Mouse (Mus musculus) heart, embryonic 13.5 days (tissue): Measurements from ENCODE around the gene Slc45a1. TPM values are rescaled to one million over a fixed set of nuclear protein-coding genes. Genes with fewer than 3 reads are reported as not detected.

Experiments used
- ATAC-seq: fragments of 200-750 bp; cut with Nextera tagmentation; 2 replicates; pipeline ENCODE4 v1.8.0; 2017; ENCODE audit warnings: moderate TSS enrichment; ENCODE audit not compliant: insufficient number of reproducible peaks, low FRiP score, low TSS enrichment; ENCODE audit errors: extremely low read depth
- H3K27ac ChIP-seq: fragments of 300-500 bp; sonication (generic); replicated peaks from 2 replicates; pipeline ENCODE4 v1.5.1; 2015; ENCODE audit warnings: moderate library complexity, mild to moderate bottlenecking, inconsistent platforms
- H3K27me3 ChIP-seq: fragments of 300-500 bp; sonication (generic); replicated peaks from 2 replicates; pipeline ENCODE4 v1.6.1; 2015; ENCODE audit warnings: mild to moderate bottlenecking, inconsistent platforms
- H3K36me3 ChIP-seq: fragments of 300-500 bp; sonication (generic); 2 replicates; pipeline ENCODE4 v1.6.1; 2015; ENCODE audit warnings: mild to moderate bottlenecking, inconsistent platforms
- H3K4me1 ChIP-seq: fragments of 300-500 bp; sonication (generic); 2 replicates; pipeline ENCODE4 v1.6.1; 2015; ENCODE audit warnings: inconsistent platforms
- H3K4me2 ChIP-seq: fragments of 300-500 bp; sonication (generic); 2 replicates; pipeline ENCODE4 v1.6.1; 2015; ENCODE audit warnings: inconsistent platforms, mild to moderate bottlenecking, moderate library complexity
- H3K4me3 ChIP-seq: fragments of 300-500 bp; sonication (generic); 2 replicates; pipeline ENCODE4 v1.5.1; 2015; ENCODE audit warnings: moderate library complexity, mild to moderate bottlenecking, inconsistent platforms
- H3K9ac ChIP-seq: fragments of 300-500 bp; sonication (generic); 2 replicates; pipeline ENCODE4 v1.6.1; 2015; ENCODE audit warnings: inconsistent platforms, mild to moderate bottlenecking, moderate library complexity
- H3K9me3 ChIP-seq: fragments of 300-500 bp; sonication (generic); 2 replicates; pipeline ENCODE4 v1.6.1; 2016; ENCODE audit warnings: inconsistent platforms
- WGBS: fragments of 180-500 bp; shearing (Covaris S2); methylation state at CpG from one replicate; pipeline ENCODE4 v1.1.7; 2015; ENCODE audit warnings: mixed read lengths; 5-methylcytosine and 5-hydroxymethylcytosine counted together
- polyA plus RNA-seq: library from polyadenylated mRNA; unstranded; fragments of >200 nt; fragmentation: Nextera tagmentation; extraction: Ambion mirVana; gene quantifications from 2 replicates; pipeline ENCODE4 v1.2.1, GENCODE M21; 2015

Gene Slc45a1
- polyA plus RNA-seq, 1 experiment from 2014 or later = 0.08 TPM

- peaks cover 14% of the 10 kb centered on the region for H3K4me1 ChIP-seq
- no peaks in the 10 kb centered on the region for H3K9me3 ChIP-seq
- H3K9ac ChIP-seq = 0 out of 2 replicates have a peak overlapping the region, but pooled peaks have one; percentile 42
- no peak for ATAC-seq
- H3K4me3 ChIP-seq = no peak overlapping the region
- no peaks in the 10 kb centered on the region for H3K36me3 ChIP-seq
- peak overlapping the region; percentile 41 for H3K4me2 ChIP-seq
- no peak overlapping the region for H3K27ac ChIP-seq
- peaks cover 49% of the 10 kb centered on the region for H3K27me3 ChIP-seq
- WGBS = 4% methylated on average over 17 of the region's 17 CpGs
These were observed 4.0 kb upstream of the Slc45a1 start for GRCm38 (mm10) chr4:150655989-150656388.

DNA sequence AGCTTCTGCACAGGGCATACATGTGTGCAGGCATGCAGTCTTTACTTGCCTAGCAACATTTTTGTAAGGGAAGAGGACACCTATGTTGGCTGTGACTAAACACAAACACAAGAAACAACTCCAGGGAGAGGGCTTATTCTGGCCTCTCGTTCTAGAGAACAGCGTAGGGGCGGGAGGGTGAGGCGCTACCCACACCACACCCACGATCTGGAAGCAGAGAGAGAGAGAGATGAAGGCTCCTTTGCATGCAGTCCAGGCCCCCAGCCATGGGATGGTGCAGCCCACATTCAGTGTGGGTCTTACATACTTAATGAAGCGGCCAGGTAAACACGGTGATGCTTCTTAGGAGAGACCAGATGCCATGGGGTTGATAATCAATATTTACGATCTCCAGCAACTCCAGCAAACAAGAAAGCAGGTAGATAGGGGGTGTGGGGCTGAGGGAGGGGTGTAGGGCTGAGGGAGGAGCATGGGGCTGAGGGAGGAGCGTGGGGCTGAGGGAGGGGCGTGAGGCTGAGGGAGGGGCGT is 1.2 kb upstream of the Slc45a1 start:
- H3K9ac ChIP-seq = no peak overlapping the region
- WGBS = 44% methylated on average over 11 of the region's 11 CpGs
- H3K36me3 ChIP-seq = no peaks in the 10 kb centered on the region
- no peak overlapping the region for H3K4me3 ChIP-seq
- peaks cover 54% of the 10 kb centered on the region for H3K27me3 ChIP-seq
- no peaks in the 10 kb centered on the region for H3K9me3 ChIP-seq
- peaks cover 9% of the 10 kb centered on the region; the same call in 1 of the 2 replicates for H3K4me1 ChIP-seq
- ATAC-seq = no peak
- H3K27ac ChIP-seq = no peak overlapping the region
- no peak overlapping the region for H3K4me2 ChIP-seq

DNA sequence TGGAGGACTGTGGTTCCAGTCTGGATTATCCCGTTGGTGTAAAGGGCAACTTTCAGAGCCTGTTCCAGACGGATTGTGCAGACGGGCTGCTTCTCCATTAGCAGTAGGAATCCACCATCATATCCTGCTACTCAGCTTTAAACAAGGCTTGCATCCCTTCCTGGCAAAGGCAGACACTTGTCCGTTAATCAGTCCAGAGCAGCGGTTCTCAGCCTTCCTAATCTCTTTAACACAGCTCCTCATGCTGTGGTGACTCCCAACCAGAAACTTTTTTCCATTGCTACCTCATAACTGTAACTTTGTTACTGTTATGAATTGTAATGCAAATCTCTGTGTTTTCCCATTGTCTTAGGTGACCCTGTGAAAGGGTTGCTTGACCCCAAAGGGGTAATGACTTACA is 2.6 kb downstream of the Slc45a1 start:
- no peak overlapping the region for H3K4me2 ChIP-seq

DNA sequence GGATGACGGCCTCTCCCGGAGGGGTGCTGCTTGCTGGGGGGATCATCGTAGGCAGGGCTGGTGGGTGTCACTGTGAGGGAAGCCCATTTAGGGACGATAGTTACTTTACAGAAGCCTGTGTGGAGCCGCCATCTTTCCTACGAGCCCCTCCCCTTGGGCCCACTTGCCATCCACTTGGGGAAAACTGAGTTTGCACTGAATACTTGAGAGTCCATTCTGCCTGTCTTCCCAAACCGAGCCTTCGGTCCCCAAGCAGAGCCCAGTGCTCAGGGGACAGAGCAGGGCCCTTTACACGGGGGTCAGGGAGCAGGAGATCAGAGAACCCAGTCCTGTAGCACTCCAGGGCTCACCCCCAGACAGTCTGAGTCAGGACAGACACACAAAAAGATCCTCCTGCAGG is 7.7 kb downstream of the Slc45a1 start:
- no peak for ATAC-seq
- no peak overlapping the region for H3K4me2 ChIP-seq
- no peak overlapping the region for H3K9ac ChIP-seq
- H3K4me1 ChIP-seq = no peaks in the 10 kb centered on the region
- WGBS = 80% methylated on average over 9 of the region's 9 CpGs
- H3K9me3 ChIP-seq = no peaks in the 10 kb centered on the region
- H3K27me3 ChIP-seq = no peaks in the 10 kb centered on the region
- no peak overlapping the region for H3K4me3 ChIP-seq
- no peak overlapping the region for H3K27ac ChIP-seq
- no peaks in the 10 kb centered on the region for H3K36me3 ChIP-seq

More for the DNA sequence above, 2.6 kb downstream of the Slc45a1 start:
- Histone ChIP-seq H3K4me1 (peaks cover 5% of the 10 kb centered on the region; the same call in 1 of the 2 replicates), H3K9ac (no peak overlapping the region), H3K27me3 (peaks cover 44% of the 10 kb centered on the region), H3K36me3 (no peaks in the 10 kb centered on the region), H3K27ac (no peak overlapping the region), H3K4me3 (no peak overlapping the region), H3K9me3 (no peaks in the 10 kb centered on the region)
- ATAC-seq = no peak
- 63% methylated on average over 5 of the region's 5 CpGs for WGBS

GRCm38 (mm10) chr4:150636635-150637034 is 15.3 kb downstream of the Slc45a1 start:
- H3K4me1 ChIP-seq = no peaks in the 10 kb centered on the region
- H3K4me2 ChIP-seq = no peak overlapping the region
- H3K4me3 ChIP-seq = no peak overlapping the region
- H3K9ac ChIP-seq = no peak overlapping the region
- no peaks in the 10 kb centered on the region for H3K9me3 ChIP-seq
- ATAC-seq = no peak
- no peaks in the 10 kb centered on the region for H3K36me3 ChIP-seq
- WGBS = 81% methylated on average over 6 of the region's 6 CpGs
- no peak overlapping the region for H3K27ac ChIP-seq
- H3K27me3 ChIP-seq = no peaks in the 10 kb centered on the region

DNA sequence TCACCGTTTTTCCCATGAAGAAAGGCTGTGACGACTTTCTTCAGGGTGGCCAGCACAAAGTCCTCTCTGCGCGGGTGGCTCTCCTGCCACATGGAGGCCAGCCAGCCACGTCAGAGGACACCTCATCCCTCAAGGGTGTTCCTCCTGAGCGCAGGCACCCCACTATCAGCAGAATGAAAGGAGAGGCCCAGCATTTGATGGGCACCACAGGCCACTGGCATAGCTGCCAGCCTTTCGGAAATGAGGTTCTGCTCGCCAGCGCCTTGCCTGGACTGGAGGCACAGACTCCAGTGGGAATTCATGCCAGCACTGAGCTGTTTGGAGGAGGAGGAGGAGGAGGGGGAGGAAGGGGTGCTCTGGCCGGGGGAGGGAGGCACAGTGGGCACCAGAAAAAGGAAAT is 16.4 kb downstream of the Slc45a1 start:
- Histone ChIP-seq H3K9ac (no peak overlapping the region), H3K27me3 (no peaks in the 10 kb centered on the region), H3K27ac (no peak overlapping the region), H3K4me2 (no peak overlapping the region), H3K4me3 (no peak overlapping the region), H3K9me3 (no peaks in the 10 kb centered on the region), H3K36me3 (no peaks in the 10 kb centered on the region), H3K4me1 (no peaks in the 10 kb centered on the region)
- no peak for ATAC-seq
- whole genome bisulfite sequencing = 77% methylated on average over 10 of the region's 10 CpGs

DNA sequence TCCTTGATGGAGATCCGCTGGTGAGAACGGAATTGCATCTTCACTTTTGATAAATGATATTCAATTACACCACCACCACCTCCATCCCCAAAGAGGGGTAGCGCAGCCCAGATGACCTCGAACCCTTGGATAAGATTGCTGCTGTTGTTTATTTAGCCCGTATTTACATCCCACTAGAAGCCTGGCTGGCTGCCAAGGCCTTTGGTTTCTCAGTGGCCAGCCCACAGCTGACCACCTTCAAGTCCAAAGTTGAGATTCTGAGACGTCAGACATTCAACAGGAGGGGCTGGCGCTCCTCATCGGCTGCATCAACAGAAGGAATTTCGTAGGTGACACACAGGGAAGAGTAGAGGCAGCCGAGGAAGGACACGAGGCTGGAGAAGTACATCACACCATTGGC is 22.7 kb downstream of the Slc45a1 start:
- no peak overlapping the region for H3K9ac ChIP-seq
- 66% methylated on average over 11 of the region's 11 CpGs for WGBS
- ATAC-seq = no peak

GRCm38 (mm10) chr4:150625951-150626732 is 25.8 kb downstream of the Slc45a1 start:
- ATAC-seq = no peak; the same call in 1 of the 2 replicates
- Histone ChIP-seq H3K36me3 (peaks cover 21% of the 10 kb centered on the region), H3K27ac (no peak overlapping the region), H3K4me3 (no peak overlapping the region), H3K4me1 (peaks cover 13% of the 10 kb centered on the region; the same call in 1 of the 2 replicates), H3K9ac (no peak overlapping the region), H3K4me2 (no peak overlapping the region), H3K27me3 (no peaks in the 10 kb centered on the region), H3K9me3 (no peaks in the 10 kb centered on the region)
- WGBS = 44% methylated on average over 6 of the region's 6 CpGs

More for the DNA sequence above, 22.7 kb downstream of the Slc45a1 start:
- no peak overlapping the region for H3K4me3 ChIP-seq
- H3K27ac ChIP-seq = no peak overlapping the region
- no peak overlapping the region for H3K4me2 ChIP-seq
- no peaks in the 10 kb centered on the region for H3K36me3 ChIP-seq
- no peaks in the 10 kb centered on the region for H3K9me3 ChIP-seq
- no peaks in the 10 kb centered on the region for H3K27me3 ChIP-seq
- H3K4me1 ChIP-seq = peaks cover 13% of the 10 kb centered on the region; the same call in 1 of the 2 replicates

DNA sequence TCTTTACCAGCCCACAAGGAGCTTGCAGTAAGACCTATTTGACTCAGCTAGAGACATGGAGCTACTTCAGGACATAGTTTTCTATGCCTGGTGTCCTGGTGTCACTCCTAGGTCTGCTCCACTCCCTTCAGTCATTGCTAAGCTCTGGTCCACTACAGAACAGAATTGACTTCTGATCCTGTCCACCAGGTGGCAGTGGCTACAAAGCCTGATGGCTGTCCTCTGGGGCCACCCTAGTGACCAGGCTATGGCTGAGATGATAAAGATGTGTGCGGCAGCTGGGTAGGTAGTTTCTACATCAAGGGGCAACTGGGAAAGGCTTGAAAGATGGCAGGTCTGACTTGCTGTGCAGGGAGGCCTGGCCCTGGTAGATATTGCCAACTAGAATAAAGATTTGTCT is 26.5 kb downstream of the Slc45a1 start:
- no peak overlapping the region for H3K4me3 ChIP-seq
- peak; percentile 12; the same call in 1 of the 2 replicates for ATAC-seq
- WGBS = 28% methylated on average over 1 of the region's 1 CpGs
- no peaks in the 10 kb centered on the region for H3K9me3 ChIP-seq
- no peak overlapping the region for H3K4me2 ChIP-seq
- peaks cover 29% of the 10 kb centered on the region for H3K36me3 ChIP-seq
- H3K4me1 ChIP-seq = peaks cover 13% of the 10 kb centered on the region; the same call in 1 of the 2 replicates
- no peaks in the 10 kb centered on the region for H3K27me3 ChIP-seq
- H3K27ac ChIP-seq = no peak overlapping the region
- H3K9ac ChIP-seq = no peak overlapping the region

DNA sequence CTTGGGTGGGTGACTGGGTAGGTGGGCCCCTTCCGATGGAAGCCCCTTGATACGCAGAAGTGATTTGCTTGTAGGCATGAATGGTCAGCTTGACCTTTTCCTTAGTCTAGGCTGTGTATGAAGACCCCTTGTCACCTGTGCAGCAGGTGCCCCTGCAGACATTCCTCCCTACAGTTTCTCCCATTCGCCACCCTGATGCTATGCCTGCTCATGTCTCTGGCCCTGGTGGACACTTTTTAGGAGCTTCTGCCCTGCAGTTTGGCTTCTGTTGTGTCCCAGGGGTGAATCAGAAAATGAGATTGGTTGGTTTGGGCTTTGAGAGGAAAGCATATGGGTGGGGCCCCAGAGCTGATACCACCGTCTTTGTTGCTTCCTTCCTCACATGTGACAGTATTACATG is 27.0 kb downstream of the Slc45a1 start:
- 69% methylated on average over 4 of the region's 4 CpGs for WGBS
- H3K4me3 ChIP-seq = no peak overlapping the region
- no peak overlapping the region for H3K27ac ChIP-seq
- H3K9me3 ChIP-seq = no peaks in the 10 kb centered on the region
- H3K36me3 ChIP-seq = peaks cover 34% of the 10 kb centered on the region
- no peak for ATAC-seq
- H3K4me1 ChIP-seq = peaks cover 13% of the 10 kb centered on the region; the same call in 1 of the 2 replicates
- no peak overlapping the region for H3K4me2 ChIP-seq
- no peak overlapping the region for H3K9ac ChIP-seq
- no peaks in the 10 kb centered on the region for H3K27me3 ChIP-seq

- WGBS = 65% methylated on average over 11 of the region's 11 CpGs
- Histone ChIP-seq H3K4me1 (peaks cover 12% of the 10 kb centered on the region; the same call in 1 of the 2 replicates), H3K9me3 (no peaks in the 10 kb centered on the region), H3K27me3 (no peaks in the 10 kb centered on the region), H3K4me3 (no peak overlapping the region), H3K9ac (no peak overlapping the region), H3K27ac (no peak overlapping the region), H3K4me2 (no peak overlapping the region), H3K36me3 (peaks cover 39% of the 10 kb centered on the region)
- no peak for ATAC-seq
These were observed 27.7 kb downstream of the Slc45a1 start for GRCm38 (mm10) chr4:150624214-150624823.
